Mouse (Mus musculus): Measurements from ENCODE around the gene Cybc1. TPM values are rescaled to one million over a fixed set of nuclear protein-coding genes. Genes with fewer than 3 reads are reported as not detected.

The Cybc1 gene
- 28.2 and 29.9 TPM in 2 replicates for polyA plus RNA-seq (2016; fragmentation: Nextera tagmentation; extraction: Ambion mirVana)

- peak within 1 kb of the TSS; percentile 78 for H3K4me3 ChIP-seq
- no peaks in the 10 kb centered on the region for H3K27me3 ChIP-seq (ENCODE audit: poor library complexity, severe bottlenecking)
- peak; percentile 77 for DNase-seq (ENCODE audit: extremely low spot score, low spot score)
- H3K27ac ChIP-seq = peak within 1 kb of the TSS; percentile 86
- peaks cover 30% of the 10 kb centered on the region for H3K4me1 ChIP-seq
- 0% methylated on average over 23 of the region's 23 CpGs for WGBS
- H3K9me3 ChIP-seq = no peaks in the 10 kb centered on the region
- peaks cover 37% of the 10 kb centered on the region for H3K36me3 ChIP-seq (replicated peaks)
Observed at GRCm38 (mm10) chr11:121229018-121229439, at the start of gene Cybc1. Cybc1 (minus strand) TSS chr11:121229322.

GRCm38 (mm10) chr11:121278011-121278410 lies 48.9 kb upstream of the Cybc1 start:
- no peaks in the 10 kb centered on the region for H3K27me3 ChIP-seq (ENCODE audit: poor library complexity, severe bottlenecking)
- H3K36me3 ChIP-seq (replicated peaks) = peaks cover 69% of the 10 kb centered on the region
- H3K4me3 ChIP-seq = no peak overlapping the region
- H3K4me1 ChIP-seq = 0 out of 2 replicates have a peak, but pooled peaks cover 4% of the 10 kb centered on the region
- WGBS = 97% methylated on average over 3 of the region's 3 CpGs
- no peak for DNase-seq (ENCODE audit: extremely low spot score, low spot score)
- H3K27ac ChIP-seq = no peak overlapping the region
- no peaks in the 10 kb centered on the region for H3K9me3 ChIP-seq

GRCm38 (mm10) chr11:121277516-121277915 lies 48.4 kb upstream of the Cybc1 start:
- Histone ChIP-seq H3K27me3 (ENCODE audit: poor library complexity, severe bottlenecking) (no peaks in the 10 kb centered on the region), H3K27ac (no peak overlapping the region), H3K4me1 (no peaks in the 10 kb centered on the region), H3K4me3 (no peak overlapping the region), H3K36me3 (replicated peaks) (peaks cover 72% of the 10 kb centered on the region), H3K9me3 (no peaks in the 10 kb centered on the region)
- WGBS = 94% methylated on average over 8 of the region's 8 CpGs
- DNase-seq (ENCODE audit: extremely low spot score, low spot score) = no peak

GRCm38 (mm10) chr11:121261074-121261473 lies 32.0 kb upstream of the Cybc1 start:
- no peaks in the 10 kb centered on the region for H3K9me3 ChIP-seq
- no peaks in the 10 kb centered on the region for H3K27me3 ChIP-seq (ENCODE audit: poor library complexity, severe bottlenecking)
- H3K4me3 ChIP-seq = peak overlapping the region; percentile 100
- H3K27ac ChIP-seq = peak overlapping the region; percentile 95
- WGBS = 57% methylated on average over 2 of the region's 2 CpGs
- peaks cover 30% of the 10 kb centered on the region for H3K4me1 ChIP-seq
- H3K36me3 ChIP-seq (replicated peaks) = peaks cover 49% of the 10 kb centered on the region
- no peak for DNase-seq (ENCODE audit: extremely low spot score, low spot score)

GRCm38 (mm10) chr11:121260211-121260906 lies 31.2 kb upstream of the Cybc1 start:
- peaks cover 49% of the 10 kb centered on the region for H3K36me3 ChIP-seq (replicated peaks)
- H3K9me3 ChIP-seq = no peaks in the 10 kb centered on the region
- H3K4me1 ChIP-seq = peaks cover 30% of the 10 kb centered on the region
- peak overlapping the region; percentile 100 for H3K4me3 ChIP-seq
- H3K27me3 ChIP-seq (ENCODE audit: poor library complexity, severe bottlenecking) = no peaks in the 10 kb centered on the region
- peak overlapping the region; percentile 95 for H3K27ac ChIP-seq
- under 1% methylated on average over 58 of the region's 60 CpGs for WGBS
- peak; percentile 34 for DNase-seq (ENCODE audit: extremely low spot score, low spot score)

GRCm38 (mm10) chr11:121259160-121260100 lies 30.3 kb upstream of the Cybc1 start, which contains the start of gene Foxk2:
Foxk2 (plus strand) TSS chr11:121259990.
- peak; percentile 78 for DNase-seq (ENCODE audit: extremely low spot score, low spot score)
- H3K36me3 ChIP-seq (replicated peaks) = peaks cover 49% of the 10 kb centered on the region
- H3K27me3 ChIP-seq (ENCODE audit: poor library complexity, severe bottlenecking) = no peaks in the 10 kb centered on the region
- under 1% methylated on average over 91 of the region's 91 CpGs for WGBS
- H3K27ac ChIP-seq = peak within 1 kb of the TSS; percentile 95
- H3K4me3 ChIP-seq = peak within 1 kb of the TSS; percentile 100
- peaks cover 30% of the 10 kb centered on the region for H3K4me1 ChIP-seq
- no peaks in the 10 kb centered on the region for H3K9me3 ChIP-seq

GRCm38 (mm10) chr11:121250196-121250595 lies 21.1 kb upstream of the Cybc1 start:
- Histone ChIP-seq H3K9me3 (no peaks in the 10 kb centered on the region), H3K36me3 (replicated peaks) (peaks cover 98% of the 10 kb centered on the region), H3K4me1 (no peaks in the 10 kb centered on the region), H3K27me3 (ENCODE audit: poor library complexity, severe bottlenecking) (no peaks in the 10 kb centered on the region), H3K4me3 (no peak overlapping the region), H3K27ac (no peak overlapping the region)
- no peak for DNase-seq (ENCODE audit: extremely low spot score, low spot score)
- 94% methylated on average over 8 of the region's 8 CpGs for WGBS

GRCm38 (mm10) chr11:121239669-121240068 lies 10.5 kb upstream of the Cybc1 start:
- no peak overlapping the region for H3K27ac ChIP-seq
- no peak overlapping the region for H3K4me3 ChIP-seq
- DNase-seq (ENCODE audit: extremely low spot score, low spot score) = no peak
- H3K4me1 ChIP-seq = peaks cover 30% of the 10 kb centered on the region
- H3K36me3 ChIP-seq (replicated peaks) = peaks cover 58% of the 10 kb centered on the region
- WGBS = 95% methylated on average over 2 of the region's 2 CpGs
- H3K9me3 ChIP-seq = no peaks in the 10 kb centered on the region
- no peaks in the 10 kb centered on the region for H3K27me3 ChIP-seq (ENCODE audit: poor library complexity, severe bottlenecking)

GRCm38 (mm10) chr11:121237345-121238128 lies 8.4 kb upstream of the Cybc1 start:
- peaks cover 33% of the 10 kb centered on the region for H3K4me1 ChIP-seq
- peak overlapping the region; percentile 78 for H3K4me3 ChIP-seq
- no peak for DNase-seq (ENCODE audit: extremely low spot score, low spot score)
- H3K9me3 ChIP-seq = no peaks in the 10 kb centered on the region
- 7% methylated on average over 28 of the region's 28 CpGs for WGBS
- peaks cover 38% of the 10 kb centered on the region for H3K36me3 ChIP-seq (replicated peaks)
- H3K27ac ChIP-seq = peak overlapping the region; percentile 99
- no peaks in the 10 kb centered on the region for H3K27me3 ChIP-seq (ENCODE audit: poor library complexity, severe bottlenecking)

- Histone ChIP-seq H3K36me3 (replicated peaks) (peaks cover 30% of the 10 kb centered on the region), H3K27ac (peak within 1 kb of the TSS; percentile 99), H3K9me3 (no peaks in the 10 kb centered on the region), H3K4me3 (peak within 1 kb of the TSS; percentile 78), H3K27me3 (ENCODE audit: poor library complexity, severe bottlenecking) (no peaks in the 10 kb centered on the region), H3K4me1 (peaks cover 33% of the 10 kb centered on the region)
- peak; percentile 98 for DNase-seq (ENCODE audit: extremely low spot score, low spot score)
- WGBS = under 1% methylated on average over 50 of the region's 50 CpGs
Observed at GRCm38 (mm10) chr11:121236564-121237344, 7.6 kb upstream of the Cybc1 start, which contains the start of gene Narf. Narf (plus strand) TSS chr11:121237253.

- H3K4me3 ChIP-seq = peak overlapping the region; percentile 78
- peaks cover 33% of the 10 kb centered on the region for H3K4me1 ChIP-seq
- no peaks in the 10 kb centered on the region for H3K27me3 ChIP-seq (ENCODE audit: poor library complexity, severe bottlenecking)
- H3K36me3 ChIP-seq (replicated peaks) = peaks cover 20% of the 10 kb centered on the region
- no peaks in the 10 kb centered on the region for H3K9me3 ChIP-seq
- 28% methylated on average over 9 of the region's 9 CpGs for WGBS
- peak; percentile 37 for DNase-seq (ENCODE audit: extremely low spot score, low spot score)
- peak overlapping the region; percentile 99 for H3K27ac ChIP-seq
Observed at GRCm38 (mm10) chr11:121235475-121236238, 6.5 kb upstream of the Cybc1 start.

Data from forebrain, embryonic 10.5 days (tissue).